In genomic region chr14:48345956-48346355, GRCm38 (mm10) we compare ENCODE assay signal across 18 mouse cellular contexts.
"Had no signal": no experiment of that assay in that cellular context is flagged by ENCODE, and none has a peak within 500 bp of the region (broad histone marks: within the 10 kb centered on the region; RNA-seq: fewer than 3 reads in every experiment).

No protein-coding gene starts in this region.

- H3K9me3 ChIP-seq: midbrain, embryonic 10.5 days; midbrain, embryonic 12.5 days; neural tube, embryonic 13.5 days; neural tube, embryonic 15.5 days had no signal

- H3K4me2 ChIP-seq: lung, embryonic 14.5 days; midbrain, embryonic 12.5 days; neural tube, embryonic 13.5 days; neural tube, embryonic 15.5 days had no signal

- H3K36me3 ChIP-seq: midbrain, embryonic 10.5 days; midbrain, embryonic 12.5 days; neural tube, embryonic 13.5 days; neural tube, embryonic 15.5 days had no signal

- H3K27ac ChIP-seq: midbrain, embryonic 10.5 days; midbrain, embryonic 12.5 days; neural tube, embryonic 13.5 days; neural tube, embryonic 15.5 days had no signal

- H3K4me3 ChIP-seq: midbrain, embryonic 10.5 days; midbrain, embryonic 12.5 days; myocyte; neural tube, embryonic 13.5 days; neural tube, embryonic 15.5 days had no signal

- ATAC-seq: midbrain, embryonic 16.5 days had no signal

- H3K27me3 ChIP-seq: midbrain, embryonic 12.5 days; neural tube, embryonic 13.5 days; neural tube, embryonic 15.5 days had no signal

- H3K9ac ChIP-seq: lung, embryonic 14.5 days; midbrain, embryonic 12.5 days; neural tube, embryonic 13.5 days; neural tube, embryonic 15.5 days had no signal

- DNase-seq: lung, embryonic 14.5 days; lung, postnatal 10 days; lung, postnatal 4 days; midbrain, embryonic 14.5 days; retina, postnatal 1 day; right cerebral cortex, adult 18-20 months; right cerebral cortex, postnatal 25 days; right cerebral cortex, postnatal 4 days; spleen, adult 18-20 months; thymus, adult 18-20 months; thymus, postnatal 14 days; thymus, postnatal 36 days had no signal
